ENCODE assay signal across 18 mouse cellular contexts in genomic region chr16:31485336-31485735, GRCm38 (mm10).
A peak's percentile ranks its signal among the peaks of the same experiment; 100 is the strongest.
DNase-seq lines count a peak whose midpoint lies in the region; ATAC-seq lines count a peak whose summit lies in the region.
"Had no signal": no experiment of that assay in that cellular context is flagged by ENCODE, and none has a peak within 500 bp of the region (broad histone marks: within the 10 kb centered on the region; RNA-seq: fewer than 3 reads in every experiment).

No protein-coding gene starts in this region.

- no peak overlapping the region for H3K9ac ChIP-seq in midbrain, embryonic 11.5 days (ENCODE audit: low read length)
- no peak overlapping the region for H3K9ac ChIP-seq in midbrain, embryonic 15.5 days
- H3K9ac ChIP-seq: embryonic facial prominence, embryonic 12.5 days; forebrain, embryonic 13.5 days; forebrain, embryonic 15.5 days; forebrain, postnatal 0 days had no signal

- H3K27ac ChIP-seq in midbrain, embryonic 11.5 days (ENCODE audit: low read depth, low read length), result no peak overlapping the region
- no peak overlapping the region for H3K27ac ChIP-seq in midbrain, embryonic 15.5 days
- H3K27ac ChIP-seq: embryonic facial prominence, embryonic 10.5 days; embryonic facial prominence, embryonic 12.5 days; forebrain, embryonic 13.5 days; forebrain, embryonic 15.5 days had no signal

- DNase-seq in cerebellum, adult 9-11 months, result peak; percentile 4
- no peak for DNase-seq in cerebellum, adult 8-10 months
- DNase-seq in midbrain, embryonic 11.5 days (ENCODE audit: low spot score, missing footprints), result peak; percentile 39
- DNase-seq in adipocyte (ENCODE audit: low spot score), result peak; percentile 60
- DNase-seq in heart, postnatal 4 days, result no peak
- DNase-seq: adrenal gland, adult 8-10 months; adrenal gland, postnatal 14 days; adrenal gland, postnatal 36 days; cerebellum, adult 11-12 months; cerebellum, postnatal 25 days; forebrain, postnatal 0 days had no signal

- no peak overlapping the region for H3K4me2 ChIP-seq in midbrain, embryonic 11.5 days
- H3K4me2 ChIP-seq in midbrain, embryonic 15.5 days, result no peak overlapping the region
- H3K4me2 ChIP-seq: embryonic facial prominence, embryonic 12.5 days; forebrain, embryonic 13.5 days; forebrain, embryonic 15.5 days had no signal

- H3K9me3 ChIP-seq in midbrain, embryonic 11.5 days (ENCODE audit: control insufficient read depth, low read length), result no peaks in the 10 kb centered on the region
- no peaks in the 10 kb centered on the region for H3K9me3 ChIP-seq in midbrain, embryonic 15.5 days
- H3K9me3 ChIP-seq: embryonic facial prominence, embryonic 10.5 days; embryonic facial prominence, embryonic 12.5 days; forebrain, embryonic 13.5 days; forebrain, embryonic 15.5 days; G1E had no signal

- H3K4me3 ChIP-seq in midbrain, embryonic 11.5 days (ENCODE audit: low read depth, low read length), result no peak overlapping the region
- no peak overlapping the region for H3K4me3 ChIP-seq in midbrain, embryonic 15.5 days
- H3K4me3 ChIP-seq: embryonic facial prominence, embryonic 10.5 days; embryonic facial prominence, embryonic 12.5 days; forebrain, embryonic 13.5 days; forebrain, embryonic 15.5 days had no signal

- 92% methylated on average over 5 of the region's 5 CpGs for WGBS in midbrain, embryonic 11.5 days
- WGBS in midbrain, embryonic 15.5 days, result 93% methylated on average over 5 of the region's 5 CpGs

- H3K27me3 ChIP-seq in midbrain, embryonic 11.5 days (ENCODE audit: control insufficient read depth, insufficient read depth, low read length), result no peaks in the 10 kb centered on the region
- H3K27me3 ChIP-seq in midbrain, embryonic 15.5 days (replicated peaks), result no peaks in the 10 kb centered on the region
- H3K27me3 ChIP-seq: CH12.LX; embryonic facial prominence, embryonic 12.5 days; forebrain, embryonic 13.5 days; forebrain, embryonic 15.5 days had no signal

- no peak for ATAC-seq in midbrain, embryonic 11.5 days (ENCODE audit: low FRiP score)
- no peak for ATAC-seq in midbrain, embryonic 15.5 days (replicated peaks)
- ATAC-seq: forebrain, embryonic 13.5 days; forebrain, embryonic 15.5 days; forebrain, postnatal 0 days had no signal

- H3K36me3 ChIP-seq in midbrain, embryonic 11.5 days (ENCODE audit: control insufficient read depth, insufficient read depth, low read length), result no peaks in the 10 kb centered on the region
- no peaks in the 10 kb centered on the region for H3K36me3 ChIP-seq in midbrain, embryonic 15.5 days (replicated peaks)
- H3K36me3 ChIP-seq: embryonic facial prominence, embryonic 10.5 days; embryonic facial prominence, embryonic 12.5 days; forebrain, embryonic 15.5 days; G1E had no signal

- peaks cover 7% of the 10 kb centered on the region for H3K4me1 ChIP-seq in midbrain, embryonic 11.5 days (ENCODE audit: control insufficient read depth, insufficient read depth, low read length)
- peaks cover 8% of the 10 kb centered on the region for H3K4me1 ChIP-seq in midbrain, embryonic 15.5 days

Comparison
In these comparisons a context has a peak if more than half of its experiments do, and no peak if none do; other contexts are left out.
1. DNase-seq: peak in cerebellum, adult 9-11 months (single experiment), midbrain, embryonic 11.5 days (single experiment) and adipocyte (single experiment); none in cerebellum, adult 8-10 months (single experiment) and heart, postnatal 4 days (single experiment).